Mouse (Mus musculus) heart, adult 11 months (tissue): ENCODE measurements around the gene Krtap1-3.

ENCODE experiments used
- DNase-seq: peaks from one replicate; pipeline ENCODE4 v3.0.0; 2022

Gene Krtap1-3

DNA sequence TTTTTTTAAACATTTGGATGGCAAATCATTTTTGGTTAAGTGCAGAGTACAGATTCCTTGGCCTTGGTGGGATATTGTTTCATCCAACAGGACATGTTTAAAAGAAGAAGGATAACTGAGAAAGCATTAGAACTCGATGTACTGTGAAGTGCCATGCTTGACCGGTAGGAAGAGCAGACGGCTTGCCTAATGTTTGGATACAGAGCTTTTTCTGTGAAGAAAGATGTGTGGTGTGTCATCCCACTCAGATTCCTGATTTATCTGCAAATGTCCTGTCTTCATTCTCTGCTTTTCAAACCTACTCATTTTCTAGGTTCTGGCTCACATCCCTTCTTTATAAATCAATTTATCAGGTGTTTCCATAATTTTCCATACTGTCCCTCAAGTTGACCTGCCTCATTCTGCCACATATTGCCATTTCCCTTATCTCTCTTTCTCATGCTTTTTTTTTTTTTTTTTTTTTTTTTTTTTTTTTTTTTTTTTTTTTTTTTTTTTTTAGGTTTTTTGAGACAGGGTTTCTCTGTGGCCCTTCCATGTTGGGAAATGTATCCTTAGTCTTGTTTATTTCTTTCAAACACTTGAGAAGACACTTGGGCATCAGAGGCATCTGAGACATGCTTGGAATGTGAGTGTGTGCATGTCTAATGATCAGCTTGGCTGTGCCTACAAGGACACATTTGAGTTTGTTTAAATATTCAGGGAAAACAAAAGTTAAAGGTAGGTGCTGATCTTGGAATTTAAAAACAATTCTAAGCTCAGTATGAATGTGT is 33.0 kb downstream of the Krtap1-3 start:
- DNase-seq: no peak

DNA sequence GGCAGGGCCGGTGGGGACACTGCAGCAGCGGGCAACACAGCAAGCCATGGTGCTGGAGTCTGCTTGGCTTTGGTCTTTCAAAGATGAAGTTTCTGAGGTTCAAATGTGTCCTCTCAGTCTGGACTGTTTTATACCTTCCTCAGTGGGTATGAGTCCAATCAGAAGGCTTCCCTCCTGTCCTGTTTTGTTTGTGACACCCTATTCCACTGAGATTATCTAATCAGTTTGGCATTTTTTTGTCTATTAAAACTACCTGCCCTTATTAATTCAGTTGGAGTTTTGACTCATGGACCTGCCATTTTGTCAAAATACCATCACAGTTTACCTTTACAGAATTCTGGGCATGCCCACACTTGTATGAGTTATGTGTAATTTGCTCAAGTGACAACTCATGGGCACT is 34.4 kb downstream of the Krtap1-3 start, which contains the start of gene Krtap3-2:
Gene Krtap3-2 (minus strand): TSS at position 101 of the 400 bp plus-strand sequence.
- DNase-seq: no peak

DNA sequence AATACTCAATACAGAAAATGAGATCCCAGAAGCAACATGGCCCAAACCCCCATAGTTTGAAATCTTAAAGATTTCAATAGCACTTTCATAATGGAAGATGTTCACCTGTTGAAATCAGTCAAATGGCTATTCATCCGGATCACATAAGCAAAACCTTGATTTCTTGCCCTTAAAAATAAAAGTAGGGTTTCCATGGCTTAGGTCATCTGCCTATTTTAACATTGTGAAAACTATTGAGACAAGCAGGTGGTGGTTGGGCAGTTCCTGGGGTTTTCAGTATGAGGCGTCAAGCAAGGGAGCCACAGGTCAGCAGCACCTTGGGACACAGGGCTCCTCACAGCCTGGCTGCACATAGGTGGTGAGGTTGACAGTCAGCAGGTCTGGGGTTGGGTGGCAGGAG is 34.9 kb downstream of the Krtap1-3 start:
- no peak for DNase-seq

DNA sequence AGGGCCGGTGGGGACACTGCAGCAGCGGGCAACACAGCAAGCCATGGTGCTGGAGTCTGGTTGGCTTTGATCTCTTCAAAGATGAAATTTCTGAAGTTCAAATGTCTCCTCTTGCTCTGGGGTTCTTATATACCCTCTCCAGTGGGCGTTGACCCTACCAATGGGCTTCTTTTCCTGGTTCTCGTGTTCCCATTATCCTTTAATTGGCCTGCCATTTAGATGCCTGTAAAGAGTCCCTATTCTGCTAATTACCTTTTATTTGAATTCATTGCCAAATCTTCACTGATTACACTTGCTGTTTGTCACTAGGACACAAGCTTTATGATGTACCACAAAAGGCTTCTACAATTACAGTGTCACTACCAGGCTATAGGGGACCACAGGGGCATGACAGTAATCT is 40.4 kb downstream of the Krtap1-3 start, which contains the start of gene Krtap3-3:
Gene Krtap3-3 (minus strand): TSS at position 101 of the 400 bp plus-strand sequence.
- DNase-seq: no peak

DNA sequence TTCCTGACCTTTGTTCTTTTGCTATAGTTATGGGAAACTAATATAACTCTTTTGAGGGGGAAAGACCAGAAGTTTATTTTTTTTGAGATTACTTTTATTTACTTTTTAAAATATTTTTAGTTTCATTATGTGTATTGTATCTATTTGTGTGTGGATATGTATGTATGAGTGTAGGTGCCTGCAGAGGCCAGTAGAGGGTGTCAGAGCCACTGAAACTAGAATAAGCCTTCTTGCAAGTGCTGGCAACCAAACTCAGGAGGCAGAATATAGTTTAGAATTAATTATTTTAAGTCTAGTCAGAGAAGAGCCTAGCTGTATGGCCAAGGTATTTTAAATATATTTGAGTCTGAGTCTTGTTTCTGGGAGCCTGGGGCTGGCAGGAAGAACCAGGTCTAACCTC is 43.2 kb downstream of the Krtap1-3 start:
- no peak for DNase-seq
